Mouse (Mus musculus): Measurements from ENCODE around the gene Rpia. TPM values are rescaled to one million over a fixed set of nuclear protein-coding genes. Genes with fewer than 3 reads are reported as not detected.

The Rpia gene
- polyA plus RNA-seq, 1 experiment from 2014 or later: 3.5 TPM

Other genes starting within 250 kb of the Rpia start
- gene Eif2ak3, start 52.3 kb upstream of the Rpia start, polyA plus RNA-seq (2015; fragmentation: Nextera tagmentation; extraction: Ambion mirVana): 12.3 and 13.4 TPM in 2 replicates
- not detected in 2 replicates for gene Tex37, start 126.7 kb upstream of the Rpia start, polyA plus RNA-seq (2015; fragmentation: Nextera tagmentation; extraction: Ambion mirVana)
- gene Foxi3, start 164.3 kb upstream of the Rpia start, polyA plus RNA-seq (2015; fragmentation: Nextera tagmentation; extraction: Ambion mirVana): not detected in 2 replicates